Mouse (Mus musculus) embryonic facial prominence, embryonic 12.5 days (tissue): Measurements from ENCODE around the gene Rpl12. TPM values are rescaled to one million over a fixed set of nuclear protein-coding genes. Genes with fewer than 3 reads are reported as not detected.
A peak's percentile ranks its signal among the peaks of the same experiment; 100 is the strongest.

Experiments
- ATAC-seq: fragments of 200-750 bp; cut with Nextera tagmentation; 2 replicates; pipeline ENCODE4 v1.8.0; 2017; ENCODE audit not compliant: insufficient number of reproducible peaks, insufficient read depth, low FRiP score, low TSS enrichment
- H3K27ac ChIP-seq: fragments of 300-500 bp; sonication (generic); 2 replicates; pipeline ENCODE4 v1.5.1; 2016; ENCODE audit warnings: mild to moderate bottlenecking
- H3K27me3 ChIP-seq: fragments of 300-500 bp; sonication (generic); 2 replicates; pipeline ENCODE4 v1.6.1; 2016; ENCODE audit warnings: mild to moderate bottlenecking, moderate library complexity
- H3K36me3 ChIP-seq: fragments of 300-500 bp; sonication (generic); 2 replicates; pipeline ENCODE4 v1.6.1; 2016; ENCODE audit warnings: mild to moderate bottlenecking
- H3K4me1 ChIP-seq: fragments of 300-500 bp; sonication (generic); 2 replicates; pipeline ENCODE4 v1.6.1; 2016
- H3K4me2 ChIP-seq: fragments of 300-500 bp; sonication (generic); replicated peaks from 2 replicates; pipeline ENCODE4 v1.6.1; 2016; ENCODE audit warnings: mild to moderate bottlenecking, moderate library complexity
- H3K4me3 ChIP-seq: fragments of 300-500 bp; sonication (generic); 2 replicates; pipeline ENCODE4 v1.5.1; 2016; ENCODE audit warnings: mild to moderate bottlenecking
- H3K9ac ChIP-seq: fragments of 300-500 bp; sonication (generic); 2 replicates; pipeline ENCODE4 v1.6.1; 2016; ENCODE audit warnings: mild to moderate bottlenecking, moderate library complexity
- H3K9me3 ChIP-seq: fragments of 300-500 bp; sonication (generic); 2 replicates; pipeline ENCODE4 v1.6.1; 2016; ENCODE audit warnings: mild to moderate bottlenecking, moderate library complexity
- WGBS: fragments of 180-500 bp; shearing (Covaris S2); methylation state at CpG from one replicate; pipeline ENCODE4 v1.1.7; 2016; 5-methylcytosine and 5-hydroxymethylcytosine counted together
- polyA plus RNA-seq: library from polyadenylated mRNA; unstranded; fragments of >200 nt; fragmentation: Nextera tagmentation; extraction: Ambion mirVana; gene quantifications from 2 replicates; pipeline ENCODE4 v1.2.1, GENCODE M21; 2016

Gene Rpl12
- polyA plus RNA-seq, 1 experiment from 2014 or later: 160 TPM

- no peaks in the 10 kb centered on the region for H3K27me3 ChIP-seq
- H3K36me3 ChIP-seq: peaks cover 18% of the 10 kb centered on the region
- peak overlapping the region; percentile 81; the same call in 1 of the 2 replicates for H3K4me2 ChIP-seq
- H3K27ac ChIP-seq: no peak overlapping the region
- peak overlapping the region; percentile 49 for H3K4me3 ChIP-seq
- no peak for ATAC-seq
- 82% methylated on average over 9 of the region's 9 CpGs for WGBS
- H3K9ac ChIP-seq: 0 out of 2 replicates have a peak overlapping the region, but pooled peaks have one; percentile 67
- peaks cover 26% of the 10 kb centered on the region for H3K4me1 ChIP-seq
- H3K9me3 ChIP-seq: no peaks in the 10 kb centered on the region
Measured at GRCm38 (mm10) chr2:32968024-32968614, 6.8 kb downstream of the Rpl12 start.

GRCm38 (mm10) chr2:32969326-32969725 lies 8.0 kb downstream of the Rpl12 start:
- no peak for ATAC-seq
- no peak overlapping the region for H3K27ac ChIP-seq
- H3K9ac ChIP-seq: no peak overlapping the region
- H3K4me1 ChIP-seq: peaks cover 17% of the 10 kb centered on the region
- no peak overlapping the region for H3K4me3 ChIP-seq
- peaks cover 15% of the 10 kb centered on the region for H3K36me3 ChIP-seq
- no peaks in the 10 kb centered on the region for H3K9me3 ChIP-seq
- H3K27me3 ChIP-seq: no peaks in the 10 kb centered on the region
- WGBS: 86% methylated on average over 8 of the region's 8 CpGs
- no peak overlapping the region for H3K4me2 ChIP-seq

- Histone ChIP-seq H3K4me3 (no peak overlapping the region), H3K27me3 (no peaks in the 10 kb centered on the region), H3K4me2 (no peak overlapping the region), H3K4me1 (peaks cover 8% of the 10 kb centered on the region; the same call in 1 of the 2 replicates), H3K27ac (no peak overlapping the region), H3K36me3 (peaks cover 27% of the 10 kb centered on the region), H3K9ac (no peak overlapping the region), H3K9me3 (no peaks in the 10 kb centered on the region)
- ATAC-seq: no peak
- 48% methylated on average over 9 of the region's 9 CpGs for WGBS
Measured at GRCm38 (mm10) chr2:32971235-32971634, 9.9 kb downstream of the Rpl12 start.

GRCm38 (mm10) chr2:32974216-32974615 lies 12.9 kb downstream of the Rpl12 start:
- Histone ChIP-seq H3K4me2 (no peak overlapping the region), H3K9ac (no peak overlapping the region), H3K27me3 (no peaks in the 10 kb centered on the region), H3K27ac (no peak overlapping the region), H3K9me3 (no peaks in the 10 kb centered on the region), H3K4me3 (no peak overlapping the region), H3K4me1 (no peaks in the 10 kb centered on the region), H3K36me3 (peaks cover 28% of the 10 kb centered on the region)
- no peak for ATAC-seq
- WGBS: 89% methylated on average over 8 of the region's 8 CpGs

GRCm38 (mm10) chr2:32977114-32977513 lies 15.8 kb downstream of the Rpl12 start:
- Histone ChIP-seq H3K4me3 (no peak overlapping the region), H3K36me3 (peaks cover 28% of the 10 kb centered on the region), H3K27ac (no peak overlapping the region), H3K9me3 (no peaks in the 10 kb centered on the region), H3K9ac (no peak overlapping the region), H3K27me3 (no peaks in the 10 kb centered on the region), H3K4me1 (peaks cover 12% of the 10 kb centered on the region), H3K4me2 (no peak overlapping the region)
- ATAC-seq: no peak
- WGBS: 82% methylated on average over 5 of the region's 5 CpGs

GRCm38 (mm10) chr2:32978675-32979074 lies 17.3 kb downstream of the Rpl12 start:
- Histone ChIP-seq H3K27me3 (no peaks in the 10 kb centered on the region), H3K4me2 (no peak overlapping the region), H3K27ac (no peak overlapping the region), H3K4me1 (peaks cover 12% of the 10 kb centered on the region), H3K36me3 (peaks cover 27% of the 10 kb centered on the region), H3K9ac (no peak overlapping the region), H3K9me3 (no peaks in the 10 kb centered on the region), H3K4me3 (no peak overlapping the region)
- WGBS: 79% methylated on average over 3 of the region's 3 CpGs
- no peak for ATAC-seq

GRCm38 (mm10) chr2:32979675-32980074 lies 18.3 kb downstream of the Rpl12 start:
- no peak overlapping the region for H3K4me2 ChIP-seq
- ATAC-seq: no peak
- no peak overlapping the region for H3K9ac ChIP-seq
- H3K36me3 ChIP-seq: peaks cover 17% of the 10 kb centered on the region
- 86% methylated on average over 7 of the region's 7 CpGs for WGBS
- no peaks in the 10 kb centered on the region for H3K9me3 ChIP-seq
- no peak overlapping the region for H3K4me3 ChIP-seq
- H3K4me1 ChIP-seq: peaks cover 12% of the 10 kb centered on the region
- H3K27me3 ChIP-seq: no peaks in the 10 kb centered on the region
- H3K27ac ChIP-seq: no peak overlapping the region

- peak overlapping the region; percentile 18; the same call in 1 of the 2 replicates for H3K27ac ChIP-seq
- ATAC-seq: peak; percentile 50
- under 1% methylated on average over 23 of the region's 23 CpGs for WGBS
Measured at GRCm38 (mm10) chr2:32981281-32981680, 19.9 kb downstream of the Rpl12 start.

GRCm38 (mm10) chr2:32981725-32982271 lies 20.4 kb downstream of the Rpl12 start, which contains the start of gene Slc2a8:
Slc2a8 (minus strand) TSS chr2:32982083.
- Histone ChIP-seq H3K4me2 (peak within 1 kb of the TSS; percentile 100), H3K9me3 (no peaks in the 10 kb centered on the region), H3K4me3 (peak within 1 kb of the TSS; percentile 80), H3K4me1 (peaks cover 12% of the 10 kb centered on the region), H3K36me3 (no peaks in the 10 kb centered on the region), H3K27ac (peak within 1 kb of the TSS; percentile 18; the same call in 1 of the 2 replicates), H3K9ac (peak within 1 kb of the TSS; percentile 80), H3K27me3 (no peaks in the 10 kb centered on the region)
- WGBS: under 1% methylated on average over 50 of the region's 50 CpGs
- ATAC-seq: peak; percentile 97

More at GRCm38 (mm10) chr2:32981281-32981680, 19.9 kb downstream of the Rpl12 start:
- Histone ChIP-seq H3K4me2 (peak overlapping the region; percentile 100), H3K9me3 (no peaks in the 10 kb centered on the region), H3K4me3 (peak overlapping the region; percentile 80), H3K36me3 (peaks cover under 1% of the 10 kb centered on the region; the same call in 1 of the 2 replicates), H3K4me1 (peaks cover 12% of the 10 kb centered on the region), H3K9ac (peak overlapping the region; percentile 80), H3K27me3 (no peaks in the 10 kb centered on the region)

- 4% methylated on average over 4 of the region's 4 CpGs for WGBS
- H3K4me1 ChIP-seq: peaks cover 12% of the 10 kb centered on the region
- no peak overlapping the region; the same call in 1 of the 2 replicates for H3K9ac ChIP-seq
Measured at GRCm38 (mm10) chr2:32982700-32983099, 21.3 kb downstream of the Rpl12 start.

GRCm38 (mm10) chr2:32983617-32984016 lies 22.3 kb downstream of the Rpl12 start:
- peaks cover 12% of the 10 kb centered on the region for H3K4me1 ChIP-seq
- no peaks in the 10 kb centered on the region for H3K9me3 ChIP-seq
- no peak overlapping the region for H3K27ac ChIP-seq
- no peaks in the 10 kb centered on the region for H3K27me3 ChIP-seq
- ATAC-seq: no peak
- no peak overlapping the region for H3K9ac ChIP-seq
- no peak overlapping the region for H3K4me2 ChIP-seq
- H3K4me3 ChIP-seq: no peak overlapping the region
- H3K36me3 ChIP-seq: no peaks in the 10 kb centered on the region
- WGBS: 45% methylated on average over 6 of the region's 6 CpGs

More at GRCm38 (mm10) chr2:32982700-32983099, 21.3 kb downstream of the Rpl12 start:
- Histone ChIP-seq H3K9me3 (no peaks in the 10 kb centered on the region), H3K4me3 (peak overlapping the region; percentile 80), H3K36me3 (no peaks in the 10 kb centered on the region), H3K4me2 (peak overlapping the region; percentile 100), H3K27me3 (no peaks in the 10 kb centered on the region), H3K27ac (no peak overlapping the region)
- no peak for ATAC-seq

GRCm38 (mm10) chr2:32985844-32986243 lies 24.5 kb downstream of the Rpl12 start:
- Histone ChIP-seq H3K27ac (no peak overlapping the region), H3K4me3 (no peak overlapping the region), H3K4me1 (peaks cover 6% of the 10 kb centered on the region), H3K9ac (no peak overlapping the region), H3K9me3 (no peaks in the 10 kb centered on the region), H3K36me3 (no peaks in the 10 kb centered on the region), H3K27me3 (no peaks in the 10 kb centered on the region), H3K4me2 (no peak overlapping the region)
- no peak for ATAC-seq
- WGBS: 61% methylated on average over 8 of the region's 8 CpGs
